Mouse (Mus musculus): Measurements from ENCODE around the gene P3h3.

DNA sequence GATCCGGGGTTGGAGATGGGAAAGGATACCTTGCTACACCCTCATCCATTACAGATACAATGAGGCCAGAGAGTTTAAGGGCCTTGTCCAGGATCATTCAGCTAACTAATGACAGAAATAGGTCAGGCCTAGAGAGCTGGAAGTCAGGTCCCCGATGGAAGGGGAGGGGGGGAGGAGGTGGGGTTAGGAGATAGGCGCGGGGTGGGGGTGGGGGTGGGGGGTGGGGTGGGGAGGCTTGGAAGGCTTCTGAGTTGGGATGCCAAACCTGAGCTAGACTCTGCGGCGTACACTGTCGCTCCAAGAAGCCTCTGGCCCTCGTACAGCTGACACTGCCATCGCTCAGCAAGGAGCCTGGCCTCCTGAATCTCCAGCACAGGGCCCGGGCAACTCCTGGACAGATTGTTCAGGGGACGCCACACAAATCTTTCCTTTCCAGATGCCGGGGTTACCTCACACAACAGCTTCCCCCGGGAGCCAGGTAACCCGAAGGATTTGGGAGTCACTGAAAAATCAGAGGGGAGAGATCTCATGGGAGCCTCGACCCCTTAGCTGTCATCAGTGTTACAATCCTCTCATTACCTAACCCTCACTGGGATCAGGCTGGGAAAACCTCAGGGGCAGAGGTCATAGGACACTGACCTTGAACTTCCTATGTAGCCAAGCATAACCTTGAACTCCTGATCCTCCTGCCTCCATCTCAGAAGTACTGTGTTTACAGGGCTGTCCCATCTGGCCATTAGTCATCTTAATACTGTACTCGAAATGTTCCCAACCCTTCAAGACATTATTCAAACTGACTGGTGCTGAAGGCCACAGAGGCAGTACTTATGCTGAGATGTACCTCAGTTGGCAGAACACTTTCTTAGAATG, 47.7 kb upstream of the P3h3 start:
- no peak for TF ChIP-seq CTCF (IDR thresholded peaks at IDR 0.05; ENCODE audit: low read depth, low read length)
- TF ChIP-seq POLR2A (IDR thresholded peaks at IDR 0.05; ENCODE audit: extremely low read depth, insufficient read depth, low read length): no peak

All from liver, adult 2 months (tissue).